ENCODE assay signal across 11 mouse cellular contexts in the genomic region with DNA sequence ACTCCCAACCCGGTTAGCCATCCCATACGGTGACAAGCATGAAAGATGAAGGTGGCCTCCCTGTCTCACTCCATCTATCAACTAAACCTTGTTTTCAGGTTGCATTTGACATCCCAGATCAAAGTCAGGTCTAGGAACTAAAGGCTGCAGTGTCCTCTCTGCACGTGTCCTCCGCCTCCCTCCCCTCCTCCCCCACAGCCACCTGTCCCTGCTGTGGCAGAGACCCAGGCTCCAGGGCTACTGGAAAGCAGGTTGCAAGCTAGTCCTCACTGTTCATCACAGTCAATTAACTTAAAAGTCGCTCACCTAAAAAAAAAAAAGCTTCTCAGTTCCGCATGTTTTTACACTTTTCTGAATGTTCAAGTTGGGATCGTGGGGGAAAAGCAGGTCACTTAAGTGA.
"Had no signal": no experiment of that assay in that cellular context is flagged by ENCODE, and none has a peak within 500 bp of the region (broad histone marks: within the 10 kb centered on the region; RNA-seq: fewer than 3 reads in every experiment).

No protein-coding gene starts in this region.

- ATAC-seq: liver, embryonic 12.5 days; midbrain, embryonic 13.5 days; midbrain, embryonic 16.5 days had no signal

- DNase-seq: kidney, postnatal 25 days; layer of hippocampus, adult 9-11 months; liver; lung, adult 18-20 months; lung, postnatal 10 days; lung, postnatal 36 days; thymus, adult 18-20 months; thymus, postnatal 36 days had no signal
